Mouse (Mus musculus) liver, embryonic 11.5 days (tissue): ENCODE results near the gene Clns1a. TPM values are rescaled to one million over a fixed set of nuclear protein-coding genes. Genes with fewer than 3 reads are reported as not detected.
A peak's percentile ranks its signal among the peaks of the same experiment; 100 is the strongest.

Experiments
- ATAC-seq: fragments of 200-750 bp; cut with Nextera tagmentation; replicated peaks from 2 replicates; pipeline ENCODE4 v1.8.0; 2017; ENCODE audit warnings: moderate number of reproducible peaks, mild to moderate bottlenecking, moderate TSS enrichment, moderate library complexity; ENCODE audit not compliant: low FRiP score
- DNase-seq: peaks from one replicate; pipeline ENCODE4 v3.0.0-alpha.2; 2017; ENCODE audit warnings: low spot score
- H3K27ac ChIP-seq: fragments of 300-500 bp; sonication (generic); 2 replicates; pipeline ENCODE4 v1.5.1; 2014; ENCODE audit warnings: mild to moderate bottlenecking, low read depth, low read length, control low read depth
- H3K27me3 ChIP-seq: fragments of 300-500 bp; sonication (generic); replicated peaks from 2 replicates; pipeline ENCODE4 v1.6.1; 2014; ENCODE audit warnings: low read length, mixed read lengths; ENCODE audit not compliant: control insufficient read depth, insufficient read depth
- H3K36me3 ChIP-seq: fragments of 300-500 bp; sonication (generic); 2 replicates; pipeline ENCODE4 v1.6.1; 2014; ENCODE audit warnings: mild to moderate bottlenecking, low read length, moderate library complexity, mixed read lengths; ENCODE audit not compliant: control insufficient read depth, insufficient read depth
- H3K4me1 ChIP-seq: fragments of 300-500 bp; sonication (generic); replicated peaks from 2 replicates; pipeline ENCODE4 v1.6.1; 2014; ENCODE audit warnings: low read length, mixed read lengths; ENCODE audit not compliant: control insufficient read depth, insufficient read depth
- H3K4me2 ChIP-seq: fragments of 300-500 bp; sonication (generic); 2 replicates; pipeline ENCODE4 v1.6.1; 2014; ENCODE audit warnings: mild to moderate bottlenecking, control low read depth, moderate library complexity
- H3K4me3 ChIP-seq: fragments of 300-500 bp; sonication (generic); 2 replicates; pipeline ENCODE4 v1.5.1; 2014; ENCODE audit warnings: low read depth, low read length, control low read depth
- H3K9ac ChIP-seq: fragments of 300-500 bp; sonication (generic); 2 replicates; pipeline ENCODE4 v1.6.1; 2014; ENCODE audit warnings: low read depth, low read length, control low read depth
- H3K9me3 ChIP-seq: fragments of 300-500 bp; sonication (generic); 2 replicates; pipeline ENCODE4 v1.6.1; 2016; ENCODE audit warnings: low read length, inconsistent platforms, mixed read lengths; ENCODE audit not compliant: control insufficient read depth
- WGBS: fragments of 180-500 bp; shearing (Covaris S2); extraction: QIAGEN DNeasy Blood & Tissue Kit; methylation state at CpG from one replicate; pipeline ENCODE4 v1.1.7; 2014; 5-methylcytosine and 5-hydroxymethylcytosine counted together
- polyA plus RNA-seq: library from polyadenylated mRNA; unstranded; fragments of >200 nt; fragmentation: Nextera tagmentation; extraction: Ambion mirVana; gene quantifications from 2 replicates; pipeline ENCODE4 v1.2.1, GENCODE M21; 2014

Gene Clns1a
- 187 and 208 TPM in 2 replicates for polyA plus RNA-seq

- Histone ChIP-seq H3K4me2 (peak within 1 kb of the TSS; percentile 77), H3K9me3 (no peaks in the 10 kb centered on the region), H3K4me1 (peaks cover 9% of the 10 kb centered on the region), H3K27ac (peak within 1 kb of the TSS; percentile 38), H3K36me3 (peaks cover 3% of the 10 kb centered on the region; the same call in 1 of the 2 replicates), H3K4me3 (peak within 1 kb of the TSS; percentile 88), H3K9ac (peak within 1 kb of the TSS; percentile 87), H3K27me3 (no peaks in the 10 kb centered on the region)
- under 1% methylated on average over 63 of the region's 63 CpGs for WGBS
- DNase-seq (peak; percentile 85), ATAC-seq (peak; percentile 95)
Measured at GRCm38 (mm10) chr7:97696506-97697254, at the start of gene Clns1a. Clns1a (plus strand) TSS chr7:97696634.

GRCm38 (mm10) chr7:97647656-97648055 lies 48.8 kb upstream of the Clns1a start:
- 85% methylated on average over 5 of the region's 5 CpGs for WGBS
- no peak overlapping the region for H3K4me3 ChIP-seq
- no peaks in the 10 kb centered on the region for H3K27me3 ChIP-seq
- H3K9ac ChIP-seq: no peak overlapping the region
- no peak overlapping the region for H3K27ac ChIP-seq
- H3K9me3 ChIP-seq: no peaks in the 10 kb centered on the region
- no peak for DNase-seq
- H3K4me2 ChIP-seq: no peak overlapping the region
- ATAC-seq: no peak
- H3K36me3 ChIP-seq: no peaks in the 10 kb centered on the region
- no peaks in the 10 kb centered on the region for H3K4me1 ChIP-seq

- no peaks in the 10 kb centered on the region for H3K9me3 ChIP-seq
- no peak overlapping the region for H3K4me2 ChIP-seq
- no peaks in the 10 kb centered on the region for H3K27me3 ChIP-seq
- no peaks in the 10 kb centered on the region for H3K36me3 ChIP-seq
- DNase-seq (no peak), ATAC-seq (no peak)
- H3K4me3 ChIP-seq: no peak overlapping the region
- 84% methylated on average over 4 of the region's 4 CpGs for WGBS
- no peaks in the 10 kb centered on the region for H3K4me1 ChIP-seq
- H3K9ac ChIP-seq: no peak overlapping the region
- H3K27ac ChIP-seq: no peak overlapping the region
Measured at GRCm38 (mm10) chr7:97650729-97651128, 45.7 kb upstream of the Clns1a start.

- DNase-seq (no peak), ATAC-seq (no peak)
- no peak overlapping the region for H3K4me2 ChIP-seq
- WGBS: 86% methylated on average over 6 of the region's 6 CpGs
- no peak overlapping the region for H3K4me3 ChIP-seq
- no peaks in the 10 kb centered on the region for H3K4me1 ChIP-seq
- no peak overlapping the region for H3K27ac ChIP-seq
- no peak overlapping the region for H3K9ac ChIP-seq
- no peaks in the 10 kb centered on the region for H3K9me3 ChIP-seq
- peaks cover 4% of the 10 kb centered on the region; the same call in 1 of the 2 replicates for H3K36me3 ChIP-seq
- no peaks in the 10 kb centered on the region for H3K27me3 ChIP-seq
Measured at GRCm38 (mm10) chr7:97656144-97656543, 40.3 kb upstream of the Clns1a start.

GRCm38 (mm10) chr7:97661634-97662033 lies 34.8 kb upstream of the Clns1a start:
- Histone ChIP-seq H3K4me2 (no peak overlapping the region), H3K4me3 (no peak overlapping the region), H3K9me3 (no peaks in the 10 kb centered on the region), H3K27ac (no peak overlapping the region), H3K36me3 (peaks cover 14% of the 10 kb centered on the region), H3K27me3 (no peaks in the 10 kb centered on the region), H3K9ac (no peak overlapping the region), H3K4me1 (no peaks in the 10 kb centered on the region; the same call in 1 of the 2 replicates)
- ATAC-seq: peak; percentile 58; the same call in 1 of the 2 replicates
- no peak for DNase-seq
- 82% methylated on average over 4 of the region's 4 CpGs for WGBS

GRCm38 (mm10) chr7:97679239-97679638 lies 17.2 kb upstream of the Clns1a start:
- H3K9ac ChIP-seq: no peak overlapping the region
- H3K4me3 ChIP-seq: no peak overlapping the region
- no peaks in the 10 kb centered on the region for H3K27me3 ChIP-seq
- no peak overlapping the region for H3K4me2 ChIP-seq
- peaks cover 17% of the 10 kb centered on the region; the same call in 1 of the 2 replicates for H3K36me3 ChIP-seq
- H3K4me1 ChIP-seq: no peaks in the 10 kb centered on the region
- H3K9me3 ChIP-seq: no peaks in the 10 kb centered on the region
- no peak overlapping the region for H3K27ac ChIP-seq
- DNase-seq (no peak), ATAC-seq (no peak)
- 27% methylated on average over 1 of the region's 1 CpGs for WGBS

- Histone ChIP-seq H3K9ac (no peak overlapping the region), H3K36me3 (peaks cover 11% of the 10 kb centered on the region; the same call in 1 of the 2 replicates), H3K4me3 (no peak overlapping the region), H3K4me2 (no peak overlapping the region), H3K9me3 (no peaks in the 10 kb centered on the region), H3K27ac (no peak overlapping the region), H3K4me1 (no peaks in the 10 kb centered on the region), H3K27me3 (no peaks in the 10 kb centered on the region)
- 74% methylated on average over 2 of the region's 2 CpGs for WGBS
- DNase-seq (no peak), ATAC-seq (no peak)
Measured at GRCm38 (mm10) chr7:97687831-97688230, 8.6 kb upstream of the Clns1a start.

GRCm38 (mm10) chr7:97695441-97695840 lies 993 bp upstream of the Clns1a start:
- H3K9me3 ChIP-seq: no peaks in the 10 kb centered on the region
- no peak overlapping the region for H3K4me3 ChIP-seq
- peaks cover 9% of the 10 kb centered on the region for H3K4me1 ChIP-seq
- ATAC-seq (no peak), DNase-seq (no peak)
- no peak overlapping the region; the same call in 1 of the 2 replicates for H3K27ac ChIP-seq
- 94% methylated on average over 1 of the region's 1 CpGs for WGBS
- H3K4me2 ChIP-seq: peak overlapping the region; percentile 77
- peaks cover 3% of the 10 kb centered on the region; the same call in 1 of the 2 replicates for H3K36me3 ChIP-seq
- H3K9ac ChIP-seq: no peak overlapping the region
- no peaks in the 10 kb centered on the region for H3K27me3 ChIP-seq

- H3K4me1 ChIP-seq: peaks cover 9% of the 10 kb centered on the region
- H3K27me3 ChIP-seq: no peaks in the 10 kb centered on the region
- 34% methylated on average over 19 of the region's 19 CpGs for WGBS
- peak overlapping the region; percentile 88 for H3K4me3 ChIP-seq
- H3K27ac ChIP-seq: peak overlapping the region; percentile 38; the same call in 1 of the 2 replicates
- peak overlapping the region; percentile 87 for H3K9ac ChIP-seq
- H3K4me2 ChIP-seq: peak overlapping the region; percentile 77
- DNase-seq (peak; percentile 62), ATAC-seq (peak; percentile 49)
- H3K9me3 ChIP-seq: no peaks in the 10 kb centered on the region
- peaks cover 3% of the 10 kb centered on the region; the same call in 1 of the 2 replicates for H3K36me3 ChIP-seq
Measured at GRCm38 (mm10) chr7:97696133-97696505, 315 bp upstream of the Clns1a start.
